Mouse (Mus musculus) bone marrow, adult 2 months (tissue): ENCODE measurements around the gene Asb14.

Experiments
- CTCF ChIP-seq: fragments of 200-500 bp; IDR thresholded peaks from 2 replicates; pipeline ENCODE4 v1.5.1; 2011; ENCODE audit warnings: low read length, control low read depth; ENCODE audit not compliant: control insufficient read depth, insufficient read depth
- POLR2A ChIP-seq: fragments of 200-500 bp; IDR thresholded peaks from 2 replicates; pipeline ENCODE4 v1.6.1; 2011; ENCODE audit warnings: low read depth, mild to moderate bottlenecking, control low read depth, low read length, borderline replicate concordance; ENCODE audit not compliant: control insufficient read depth

GRCm38 (mm10) chr14:26859024-26859423 lies 35.3 kb upstream of the Asb14 start:
- TF ChIP-seq CTCF (no peak), POLR2A (no peak)
